Mouse (Mus musculus): ENCODE measurements at regions not wholly inside any gene's neighbourhood (a gene's known extent, or its start where the extent isn't known, plus 50 kb on each side); places are given as distances from the start of the nearest gene placed in this dataset.

GRCm38 (mm10) chr14:91630976-91631375 lies 2259.5 kb downstream of the Pcdh9 start:
- H3K4me1 ChIP-seq (ENCODE audit: control insufficient read depth in 1 of 2, insufficient read depth in 2 of 2): no peaks in the 10 kb centered on the region
- no peak for DNase-seq (ENCODE audit: extremely low read depth)
- no peaks in the 10 kb centered on the region for H3K27me3 ChIP-seq (replicated peaks)
- no peaks in the 10 kb centered on the region for H3K36me3 ChIP-seq (replicated peaks in 1 of 2; ENCODE audit: control insufficient read depth in 1 of 2, insufficient read depth in 1 of 2, low read length in 1 of 2)
- H3K9ac ChIP-seq (ENCODE audit: insufficient read depth, low read depth): no peak overlapping the region
- no peak for TF ChIP-seq EP300 (IDR thresholded peaks at IDR 0.05; ENCODE audit: low read length)
- no peak for TF ChIP-seq KAT2A (IDR thresholded peaks at IDR 0.05; ENCODE audit: insufficient replicate concordance, low read length)
- no peak for TF ChIP-seq USF1 (IDR thresholded peaks at IDR 0.05; ENCODE audit: low read depth, low read length)
- no peak for TF ChIP-seq NELFE (IDR thresholded peaks at IDR 0.05; ENCODE audit: low read depth, low read length)
- no peak for TF ChIP-seq CHD1 (IDR thresholded peaks at IDR 0.05; ENCODE audit: low read depth, low read length)
- no peak for TF ChIP-seq TCF12 (IDR thresholded peaks at IDR 0.05; ENCODE audit: low read depth, low read length)
- no peak for TF ChIP-seq JUN (IDR thresholded peaks at IDR 0.05; ENCODE audit: insufficient read depth, low read depth, low read length)
- no peak for TF ChIP-seq IRF4 (IDR thresholded peaks at IDR 0.05; ENCODE audit: low read depth, low read length)
- no peak for TF ChIP-seq MAZ (IDR thresholded peaks at IDR 0.05; ENCODE audit: low read depth, low read length)
- no peak for TF ChIP-seq ZKSCAN1 (IDR thresholded peaks at IDR 0.05; ENCODE audit: borderline replicate concordance, low read depth, low read length)
- TF ChIP-seq ZMIZ1 (IDR thresholded peaks at IDR 0.05; ENCODE audit: low read depth, low read length): no peak
- no peak for TF ChIP-seq MAFK (IDR thresholded peaks at IDR 0.05; ENCODE audit: insufficient replicate concordance, low read length)
- no peak for TF ChIP-seq E2F4 (IDR thresholded peaks at IDR 0.05; ENCODE audit: insufficient replicate concordance, low read depth, low read length)
- TF ChIP-seq RCOR1 (conservative IDR thresholded peaks at IDR 0.05; ENCODE audit: low read depth, low read length): no peak
- H3K79me2 ChIP-seq (replicated peaks; ENCODE audit: control insufficient read depth, extremely low read depth, insufficient read depth, poor library complexity, severe bottlenecking): no peaks in the 10 kb centered on the region
- H3K4me2 ChIP-seq (ENCODE audit: insufficient read depth, low read depth, poor library complexity, severe bottlenecking): no peak overlapping the region
- peaks cover 15% of the 10 kb centered on the region for H3K9me3 ChIP-seq (replicated peaks; ENCODE audit: low read length)
- H3K4me3 ChIP-seq (replicated peaks in 1 of 3; ENCODE audit: low read depth in 2 of 3, low read length in 2 of 3, poor library complexity in 1 of 3): no peak overlapping the region
- in situ Hi-C loops (cut with MboI; ENCODE audit: low pct_ligation_motif_present, low pct_unique_long_range_greater_than_20kb, low sequenced_read_pairs) (no loop called here), dilution Hi-C loops (cut with MboI; ENCODE audit: extremely low pct_ligation_motif_present, extremely low pct_unique_long_range_greater_than_20kb, low sequenced_read_pairs) (no loop called here)
- no peak overlapping the region for H3K27ac ChIP-seq (ENCODE audit: insufficient read depth, low read depth)

- Histone ChIP-seq H3K9me3 (replicated peaks; ENCODE audit: low read length) (peaks cover 12% of the 10 kb centered on the region), H3K4me2 (ENCODE audit: insufficient read depth, low read depth, poor library complexity, severe bottlenecking) (no peak overlapping the region), H3K4me1 (ENCODE audit: control insufficient read depth in 1 of 2, insufficient read depth in 2 of 2) (no peaks in the 10 kb centered on the region), H3K9ac (ENCODE audit: insufficient read depth, low read depth) (no peak overlapping the region), H3K27me3 (replicated peaks) (no peaks in the 10 kb centered on the region), H3K79me2 (replicated peaks; ENCODE audit: control insufficient read depth, extremely low read depth, insufficient read depth, poor library complexity, severe bottlenecking) (no peaks in the 10 kb centered on the region), H3K4me3 (replicated peaks in 1 of 3; ENCODE audit: low read depth in 2 of 3, low read length in 2 of 3, poor library complexity in 1 of 3) (no peak overlapping the region), H3K36me3 (replicated peaks in 1 of 2; ENCODE audit: control insufficient read depth in 1 of 2, insufficient read depth in 1 of 2, low read length in 1 of 2) (no peaks in the 10 kb centered on the region), H3K27ac (ENCODE audit: insufficient read depth, low read depth) (no peak overlapping the region)
- DNase-seq (ENCODE audit: extremely low read depth): peak; percentile 2
- in situ Hi-C loops (cut with MboI; ENCODE audit: low pct_ligation_motif_present, low pct_unique_long_range_greater_than_20kb, low sequenced_read_pairs) (no loop called here), dilution Hi-C loops (cut with MboI; ENCODE audit: extremely low pct_ligation_motif_present, extremely low pct_unique_long_range_greater_than_20kb, low sequenced_read_pairs) (no loop called here)
- TF ChIP-seq JUN (IDR thresholded peaks at IDR 0.05; ENCODE audit: insufficient read depth, low read depth, low read length): no peak
- no peak for TF ChIP-seq ELF1 (IDR thresholded peaks at IDR 0.05; ENCODE audit: low read depth, low read length)
Measured at GRCm38 (mm10) chr14:91614391-91614790, 2276.1 kb downstream of the Pcdh9 start.
